Mouse (Mus musculus): ENCODE results near the gene Fermt2. TPM values are rescaled to one million over a fixed set of nuclear protein-coding genes. Genes with fewer than 3 reads are reported as not detected.

Gene Fermt2
- total RNA-seq, 2 experiments from 2014 or later: 272 to 292 TPM

- DNase-seq: no peak
- intact Hi-C loops (cut with DNase I): no loop called here
These were observed 85.0 kb downstream of the Fermt2 start for GRCm38 (mm10) chr14:45444870-45445269.

- intact Hi-C loops (cut with DNase I): no loop called here
- no peak for DNase-seq
These were observed 86.9 kb downstream of the Fermt2 start for GRCm38 (mm10) chr14:45442781-45443560.

GRCm38 (mm10) chr14:45441291-45441690 lies 88.6 kb downstream of the Fermt2 start:
- intact Hi-C loops (cut with DNase I): no loop called here

GRCm38 (mm10) chr14:45439387-45439786 lies 90.5 kb downstream of the Fermt2 start:
- DNase-seq: no peak
- intact Hi-C loops (cut with DNase I): no loop called here

More at GRCm38 (mm10) chr14:45441291-45441690, 88.6 kb downstream of the Fermt2 start:
- no peak for DNase-seq

GRCm38 (mm10) chr14:45438931-45439275 lies 91.0 kb downstream of the Fermt2 start:
- intact Hi-C loops (cut with DNase I): no loop called here
- DNase-seq: no peak

GRCm38 (mm10) chr14:45438250-45438930 lies 91.5 kb downstream of the Fermt2 start:
- intact Hi-C loops (cut with DNase I): no loop called here
- DNase-seq: no peak

- no peak for DNase-seq
- intact Hi-C loops (cut with DNase I): no loop called here
These were observed 95.7 kb downstream of the Fermt2 start for GRCm38 (mm10) chr14:45434220-45434619.

GRCm38 (mm10) chr14:45432003-45432402 lies 97.9 kb downstream of the Fermt2 start:
- peak in 1 of 2 experiments; percentile 28 for DNase-seq
- intact Hi-C loops (cut with DNase I): no loop called here

- no peak for DNase-seq
- intact Hi-C loops (cut with DNase I): no loop called here
These were observed 99.7 kb downstream of the Fermt2 start for GRCm38 (mm10) chr14:45430066-45430842.

- DNase-seq: peak; percentile 32 to 50
- intact Hi-C loops (cut with DNase I): loop anchor here (1.0 to 5.0 kb wide), 4 partner anchors 117 to 349 kb away; no protein-coding TSS in a partner anchor
These were observed 106.7 kb downstream of the Fermt2 start for GRCm38 (mm10) chr14:45423220-45423619.

- intact Hi-C loops (cut with DNase I): loop anchor here (2.0 to 5.0 kb wide), 3 partner anchors 180 to 350 kb away; no protein-coding TSS in a partner anchor
These were observed 107.5 kb downstream of the Fermt2 start for GRCm38 (mm10) chr14:45422371-45422770.

GRCm38 (mm10) chr14:45419323-45419722 lies 110.6 kb downstream of the Fermt2 start:
- intact Hi-C loops (cut with DNase I): no loop called here
- DNase-seq: no peak

More at GRCm38 (mm10) chr14:45422371-45422770, 107.5 kb downstream of the Fermt2 start:
- no peak for DNase-seq

GRCm38 (mm10) chr14:45418553-45418952 lies 111.4 kb downstream of the Fermt2 start:
- DNase-seq: no peak
- intact Hi-C loops (cut with DNase I): no loop called here

GRCm38 (mm10) chr14:45416265-45416664 lies 113.7 kb downstream of the Fermt2 start:
- intact Hi-C loops (cut with DNase I): no loop called here
- no peak for DNase-seq

Other genes with a start within 250 kb of the Fermt2 start
- gene Ero1l, start 211.3 kb downstream of the Fermt2 start, total RNA-seq (2021): 10 to 100 TPM; 20.9 to 21.8 TPM
- gene Psmc6, start 200.3 kb downstream of the Fermt2 start, total RNA-seq (2021): 100 to 1,000 TPM in 1 of 2 experiments, 10 to 100 TPM in 1; 93.4 to 113 TPM
- 10 to 100 TPM; 29.0 to 33.2 TPM for gene Styx, start 179.0 kb downstream of the Fermt2 start, total RNA-seq (2021)
- gene Gnpnat1, start 125.2 kb downstream of the Fermt2 start, total RNA-seq (2021): 10 to 100 TPM; 10.7 to 13.6 TPM
- 1 to 10 TPM; 8.6 to 9.3 TPM for gene Ddhd1, start 128.0 kb upstream of the Fermt2 start, total RNA-seq (2021)